Mouse (Mus musculus): ENCODE measurements around the gene Ttll12. TPM values are rescaled to one million over a fixed set of nuclear protein-coding genes. Genes with fewer than 3 reads are reported as not detected.

Ttll12 gene
- polyA plus RNA-seq (2012; rRNA removed): 19.2 and 21.6 TPM in 2 replicates

- under 1% methylated on average over 68 of the region's 68 CpGs for WGBS
- Histone ChIP-seq H3K4me3 (replicated peaks; ENCODE audit: extremely low read depth, low read depth, low read length) (peak within 1 kb of the TSS; percentile 91), H3K4me1 (ENCODE audit: control insufficient read depth, insufficient read depth, low read length) (peaks cover 7% of the 10 kb centered on the region; the same call in 1 of the 2 replicates)
- no peak for TF ChIP-seq CTCF (IDR thresholded peaks at IDR 0.05; ENCODE audit: insufficient read depth, low read length)
- peak; percentile 64 for TF ChIP-seq POLR2A (IDR thresholded peaks at IDR 0.05; ENCODE audit: borderline replicate concordance, extremely low read depth, low read depth, low read length)
- DNase-seq: peak; percentile 89
These were observed at the start of gene Ttll12 for GRCm38 (mm10) chr15:83594513-83595363. TSS of gene Ttll12 (minus strand) at chr15:83595157.

DNA sequence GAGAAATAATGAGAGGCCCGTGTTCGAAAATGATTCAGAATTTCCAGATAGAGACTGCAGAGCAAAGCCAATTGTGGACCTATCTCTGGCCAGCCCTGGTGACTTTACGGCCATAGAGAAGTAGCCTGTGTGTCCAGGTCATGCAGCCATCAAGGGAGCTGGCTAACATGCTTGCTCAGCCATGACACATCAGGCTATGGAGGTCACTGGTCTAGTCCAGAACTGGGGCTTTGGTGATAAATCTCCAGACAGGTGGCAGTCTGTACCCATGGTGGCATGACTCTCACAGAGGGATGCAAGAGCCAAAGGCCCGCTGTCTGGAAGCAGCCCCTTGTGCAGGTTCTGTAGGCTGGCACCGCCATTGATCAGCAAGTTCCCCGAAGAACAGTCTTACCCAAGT is 47.6 kb upstream of the Ttll12 start:
- TF ChIP-seq CTCF (IDR thresholded peaks at IDR 0.05; ENCODE audit: insufficient read depth, low read length) (no peak), POLR2A (IDR thresholded peaks at IDR 0.05; ENCODE audit: borderline replicate concordance, extremely low read depth, low read depth, low read length) (no peak)
- H3K4me3 ChIP-seq (replicated peaks; ENCODE audit: extremely low read depth, low read depth, low read length): no peak overlapping the region
- no peaks in the 10 kb centered on the region for H3K4me1 ChIP-seq (ENCODE audit: control insufficient read depth, insufficient read depth, low read length)
- no peak for DNase-seq
- 94% methylated on average over 6 of the region's 6 CpGs for WGBS

DNA sequence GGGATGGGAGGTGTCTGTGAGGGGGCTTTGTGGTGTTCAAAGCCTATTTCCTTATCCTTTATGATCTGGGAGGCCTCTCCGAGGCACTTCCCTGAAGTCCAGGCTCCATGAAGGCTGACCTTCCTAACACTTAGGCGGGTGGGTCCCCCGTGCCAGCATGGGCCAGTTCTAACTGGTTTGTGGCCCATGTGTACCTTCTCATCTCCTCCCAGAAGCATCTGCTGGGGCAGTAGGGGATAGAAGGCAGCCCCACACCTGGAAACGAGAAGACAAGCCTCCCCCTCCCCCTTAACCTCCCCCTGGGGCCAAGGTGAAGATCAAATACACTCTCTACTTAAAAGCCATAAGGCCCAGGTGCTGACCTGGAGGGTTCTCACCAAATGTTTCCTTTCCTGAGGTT is 45.3 kb upstream of the Ttll12 start:
- WGBS: 33% methylated on average over 4 of the region's 4 CpGs
- H3K4me1 ChIP-seq (ENCODE audit: control insufficient read depth, insufficient read depth, low read length): no peaks in the 10 kb centered on the region
- no peak overlapping the region for H3K4me3 ChIP-seq (replicated peaks; ENCODE audit: extremely low read depth, low read depth, low read length)
- TF ChIP-seq CTCF (IDR thresholded peaks at IDR 0.05; ENCODE audit: insufficient read depth, low read length): no peak
- no peak for TF ChIP-seq POLR2A (IDR thresholded peaks at IDR 0.05; ENCODE audit: borderline replicate concordance, extremely low read depth, low read depth, low read length)
- DNase-seq: no peak

- WGBS: 40% methylated on average over 3 of the region's 3 CpGs
- Histone ChIP-seq H3K4me1 (ENCODE audit: control insufficient read depth, insufficient read depth, low read length) (no peaks in the 10 kb centered on the region), H3K4me3 (replicated peaks; ENCODE audit: extremely low read depth, low read depth, low read length) (no peak overlapping the region)
- peak; percentile 5 for DNase-seq
- TF ChIP-seq CTCF (IDR thresholded peaks at IDR 0.05; ENCODE audit: insufficient read depth, low read length) (no peak), POLR2A (IDR thresholded peaks at IDR 0.05; ENCODE audit: borderline replicate concordance, extremely low read depth, low read depth, low read length) (no peak)
These were observed 44.2 kb upstream of the Ttll12 start for GRCm38 (mm10) chr15:83639160-83639559.

GRCm38 (mm10) chr15:83638196-83638899 is 43.4 kb upstream of the Ttll12 start:
- DNase-seq: no peak
- no peak overlapping the region for H3K4me3 ChIP-seq (replicated peaks; ENCODE audit: extremely low read depth, low read depth, low read length)
- 78% methylated on average over 20 of the region's 20 CpGs for WGBS
- TF ChIP-seq CTCF (IDR thresholded peaks at IDR 0.05; ENCODE audit: insufficient read depth, low read length): no peak
- no peak for TF ChIP-seq POLR2A (IDR thresholded peaks at IDR 0.05; ENCODE audit: borderline replicate concordance, extremely low read depth, low read depth, low read length)
- no peaks in the 10 kb centered on the region for H3K4me1 ChIP-seq (ENCODE audit: control insufficient read depth, insufficient read depth, low read length)

GRCm38 (mm10) chr15:83636759-83637158 is 41.8 kb upstream of the Ttll12 start:
- TF ChIP-seq CTCF (IDR thresholded peaks at IDR 0.05; ENCODE audit: insufficient read depth, low read length) (no peak), POLR2A (IDR thresholded peaks at IDR 0.05; ENCODE audit: borderline replicate concordance, extremely low read depth, low read depth, low read length) (no peak)
- 57% methylated on average over 6 of the region's 6 CpGs for WGBS
- H3K4me1 ChIP-seq (ENCODE audit: control insufficient read depth, insufficient read depth, low read length): no peaks in the 10 kb centered on the region
- no peak for DNase-seq
- H3K4me3 ChIP-seq (replicated peaks; ENCODE audit: extremely low read depth, low read depth, low read length): no peak overlapping the region

DNA sequence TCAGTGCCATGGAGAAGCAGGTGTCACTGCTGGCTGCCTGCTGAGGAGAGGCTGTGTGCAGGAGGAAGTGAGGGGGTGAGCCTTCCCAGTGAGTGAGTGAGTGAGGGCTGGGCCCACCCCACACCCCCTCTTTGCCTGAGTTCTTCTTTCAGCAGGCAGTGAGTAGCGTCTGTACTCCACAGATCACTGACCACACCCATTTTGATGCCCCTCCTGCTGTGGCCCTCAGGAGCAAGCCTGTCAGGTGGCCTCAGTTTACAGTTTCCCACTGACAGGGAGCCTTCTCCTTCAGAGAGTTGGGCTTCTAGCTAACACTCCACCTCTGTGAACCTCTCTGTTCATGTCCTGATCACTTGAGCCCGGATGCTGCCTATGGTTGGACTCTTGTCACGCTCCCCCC is 40.3 kb upstream of the Ttll12 start:
- Histone ChIP-seq H3K4me3 (replicated peaks; ENCODE audit: extremely low read depth, low read depth, low read length) (no peak overlapping the region), H3K4me1 (ENCODE audit: control insufficient read depth, insufficient read depth, low read length) (no peaks in the 10 kb centered on the region)
- WGBS: 54% methylated on average over 3 of the region's 3 CpGs
- no peak for DNase-seq
- TF ChIP-seq CTCF (IDR thresholded peaks at IDR 0.05; ENCODE audit: insufficient read depth, low read length): no peak
- no peak for TF ChIP-seq POLR2A (IDR thresholded peaks at IDR 0.05; ENCODE audit: borderline replicate concordance, extremely low read depth, low read depth, low read length)

DNA sequence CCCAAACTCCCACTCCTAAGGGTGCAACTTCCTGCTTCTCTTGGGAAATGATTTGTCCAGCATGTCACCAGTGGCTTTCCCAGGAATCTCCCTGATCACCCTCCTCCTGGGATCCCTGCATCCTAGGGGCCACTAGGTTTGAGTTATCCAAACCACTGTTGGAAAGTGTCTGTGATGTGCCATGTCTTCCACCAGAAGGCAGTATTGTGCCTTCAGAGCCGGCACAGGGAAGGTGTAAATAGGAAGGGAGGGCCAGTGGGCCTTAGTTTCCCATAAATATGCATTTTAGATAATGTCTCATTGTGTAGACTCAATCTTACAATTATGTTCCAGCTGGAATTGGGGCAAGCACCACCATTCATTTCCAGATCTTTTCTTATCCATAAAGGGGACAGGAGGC is 39.1 kb upstream of the Ttll12 start:
- 14% methylated on average over 1 of the region's 1 CpGs for WGBS
- DNase-seq: no peak
- TF ChIP-seq CTCF (IDR thresholded peaks at IDR 0.05; ENCODE audit: insufficient read depth, low read length): 0 out of 2 replicates have a peak, but pooled peaks have one; percentile 26
- no peak for TF ChIP-seq POLR2A (IDR thresholded peaks at IDR 0.05; ENCODE audit: borderline replicate concordance, extremely low read depth, low read depth, low read length)
- Histone ChIP-seq H3K4me1 (ENCODE audit: control insufficient read depth, insufficient read depth, low read length) (no peaks in the 10 kb centered on the region), H3K4me3 (replicated peaks; ENCODE audit: extremely low read depth, low read depth, low read length) (no peak overlapping the region)

DNA sequence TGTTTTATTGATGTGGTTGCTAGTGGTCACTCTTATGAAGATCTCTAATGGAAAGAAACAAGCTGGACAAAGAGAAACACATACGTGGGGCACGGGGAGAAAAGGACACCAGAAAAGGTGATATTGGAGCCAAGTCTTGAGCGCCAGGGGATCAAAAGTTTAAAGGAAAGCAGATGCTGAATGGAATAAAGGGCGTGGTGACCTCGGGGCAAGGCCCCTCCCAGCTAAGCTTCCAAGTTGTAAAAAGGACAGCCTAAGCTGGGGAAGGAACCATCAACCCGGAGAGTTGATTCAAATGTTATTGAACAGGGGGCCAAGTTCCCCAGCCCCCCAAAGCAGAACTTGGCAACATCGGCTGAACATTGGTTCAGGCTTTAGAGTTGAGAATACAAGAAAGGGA is 36.1 kb upstream of the Ttll12 start:
- no peak for TF ChIP-seq POLR2A (IDR thresholded peaks at IDR 0.05; ENCODE audit: borderline replicate concordance, extremely low read depth, low read depth, low read length)
- TF ChIP-seq CTCF (IDR thresholded peaks at IDR 0.05; ENCODE audit: insufficient read depth, low read length): no peak
- 87% methylated on average over 7 of the region's 7 CpGs for WGBS
- no peaks in the 10 kb centered on the region for H3K4me1 ChIP-seq (ENCODE audit: control insufficient read depth, insufficient read depth, low read length)
- DNase-seq: no peak
- H3K4me3 ChIP-seq (replicated peaks; ENCODE audit: extremely low read depth, low read depth, low read length): no peak overlapping the region

Data from lung, adult 2 months (tissue).